Mouse (Mus musculus) embryonic facial prominence, embryonic 10.5 days (tissue): ENCODE measurements around the gene Sh2d6. TPM values are rescaled to one million over a fixed set of nuclear protein-coding genes. Genes with fewer than 3 reads are reported as not detected.
"Not testable (repeated sequence)": the region's sequence is repeated elsewhere in the genome, so short reads cannot be mapped to it uniquely, and the experiment has no call there.

Experiments used
- DNase-seq: peaks from one replicate; pipeline ENCODE4 v3.0.0-alpha.2; 2017; ENCODE audit warnings: low spot score
- H3K27ac ChIP-seq: fragments of 300-500 bp; sonication (generic); replicated peaks from 2 replicates; pipeline ENCODE4 v1.5.1; 2016; ENCODE audit warnings: mild to moderate bottlenecking
- H3K27me3 ChIP-seq: fragments of 300-500 bp; sonication (generic); replicated peaks from 2 replicates; pipeline ENCODE4 v1.6.1; 2016; ENCODE audit warnings: low read depth, mild to moderate bottlenecking; ENCODE audit not compliant: poor library complexity, severe bottlenecking
- H3K36me3 ChIP-seq: fragments of 300-500 bp; sonication (generic); replicated peaks from 2 replicates; pipeline ENCODE4 v1.6.1; 2016; ENCODE audit warnings: mild to moderate bottlenecking, moderate library complexity
- H3K4me1 ChIP-seq: fragments of 300-500 bp; sonication (generic); 2 replicates; pipeline ENCODE4 v1.6.1; 2016
- H3K4me3 ChIP-seq: fragments of 300-500 bp; sonication (generic); 2 replicates; pipeline ENCODE4 v1.5.1; 2016; ENCODE audit warnings: mild to moderate bottlenecking, moderate library complexity
- H3K9me3 ChIP-seq: fragments of 300-500 bp; sonication (generic); 2 replicates; pipeline ENCODE4 v1.6.1; 2016; ENCODE audit warnings: mild to moderate bottlenecking
- WGBS: fragments of 180-500 bp; shearing (Covaris S2); methylation state at CpG from one replicate; pipeline ENCODE4 v1.1.7; 2016; 5-methylcytosine and 5-hydroxymethylcytosine counted together
- polyA plus RNA-seq: library from polyadenylated mRNA; unstranded; fragments of >200 nt; fragmentation: Nextera tagmentation; extraction: Ambion mirVana; gene quantifications from 2 replicates; pipeline ENCODE4 v1.2.1, GENCODE M21; 2016

Gene Sh2d6
- polyA plus RNA-seq, 1 experiment from 2014 or later = 0.19 TPM

DNA sequence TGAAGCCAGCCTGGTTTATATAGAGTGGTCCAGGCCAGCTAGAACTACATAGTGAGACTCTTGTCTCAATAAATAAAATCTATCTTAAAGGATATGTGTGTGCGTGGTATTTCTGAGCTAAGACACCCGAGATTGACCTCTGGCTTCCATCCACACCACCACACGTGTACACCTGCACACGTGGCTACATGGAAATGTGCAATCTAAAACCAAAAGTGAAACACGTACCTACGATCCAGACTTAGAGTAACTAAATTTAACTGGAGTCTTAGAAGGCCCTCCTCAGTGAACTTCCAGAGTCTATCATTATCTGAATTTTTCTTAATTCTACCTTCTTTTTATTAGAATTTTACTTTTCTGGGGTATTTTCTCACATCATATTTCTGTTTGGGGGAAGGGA lies 35.2 kb downstream of the Sh2d6 start:
- Histone ChIP-seq H3K27ac (no peak overlapping the region), H3K9me3 (no peaks in the 10 kb centered on the region), H3K4me1 (0 out of 2 replicates have a peak, but pooled peaks cover 3% of the 10 kb centered on the region), H3K27me3 (no peaks in the 10 kb centered on the region), H3K4me3 (no peak overlapping the region), H3K36me3 (no peaks in the 10 kb centered on the region)
- DNase-seq = no peak
- WGBS = 93% methylated on average over 6 of the region's 6 CpGs

DNA sequence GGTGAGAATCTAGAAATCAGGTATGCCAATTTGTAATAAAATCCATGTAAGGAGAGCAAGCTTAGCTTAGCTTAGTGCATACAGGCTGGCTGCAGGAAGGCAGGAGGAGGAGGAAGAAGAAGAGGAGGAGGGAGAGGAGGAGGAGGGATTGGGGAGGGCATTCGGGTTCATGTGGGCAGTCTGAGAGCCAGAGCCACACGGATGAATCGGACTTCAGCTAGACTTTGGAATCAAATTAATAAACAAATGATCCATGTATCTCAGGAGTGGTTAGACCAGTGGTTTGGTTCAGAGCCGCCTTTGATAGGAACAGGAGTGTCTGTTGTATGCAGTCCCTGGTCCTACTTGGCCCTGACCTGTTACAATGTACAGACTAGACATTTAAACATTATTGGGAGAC lies 36.6 kb downstream of the Sh2d6 start:
- Histone ChIP-seq H3K27ac (no peak overlapping the region), H3K4me3 (no peak overlapping the region), H3K9me3 (no peaks in the 10 kb centered on the region), H3K36me3 (no peaks in the 10 kb centered on the region), H3K4me1 (0 out of 2 replicates have a peak, but pooled peaks cover 3% of the 10 kb centered on the region), H3K27me3 (no peaks in the 10 kb centered on the region)
- no peak for DNase-seq
- 75% methylated on average over 4 of the region's 4 CpGs for WGBS

DNA sequence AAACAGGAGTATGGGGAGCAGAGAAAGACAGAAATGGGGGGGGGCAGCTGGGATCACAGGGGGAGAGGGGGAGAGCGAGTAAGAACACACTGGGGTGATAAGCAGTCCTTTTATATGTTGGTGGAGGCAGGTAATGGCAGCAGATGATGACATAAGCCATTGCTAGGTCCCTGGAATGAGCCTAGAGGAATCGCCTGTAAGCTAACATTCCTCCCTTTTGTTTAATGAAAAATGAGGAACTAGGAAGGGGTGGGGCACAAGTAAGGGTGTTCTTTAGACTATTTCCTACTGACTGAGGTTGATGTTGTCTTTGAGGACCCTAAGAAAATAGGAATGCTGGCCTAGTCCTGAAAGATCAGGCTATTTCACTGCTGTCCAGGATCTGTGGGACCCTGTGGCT lies 39.4 kb downstream of the Sh2d6 start:
- WGBS = 70% methylated on average over 2 of the region's 2 CpGs
- no peak for DNase-seq

GRCm38 (mm10) chr6:72480422-72480702 lies 41.1 kb downstream of the Sh2d6 start:
- no peaks in the 10 kb centered on the region for H3K9me3 ChIP-seq
- H3K4me1 ChIP-seq = no peaks in the 10 kb centered on the region
- no peak overlapping the region for H3K4me3 ChIP-seq
- 86% methylated on average over 2 of the region's 2 CpGs for WGBS
- no peaks in the 10 kb centered on the region for H3K36me3 ChIP-seq
- H3K27me3 ChIP-seq = no peaks in the 10 kb centered on the region
- H3K27ac ChIP-seq = no peak overlapping the region
- no peak for DNase-seq

More for the DNA sequence above, 39.4 kb downstream of the Sh2d6 start:
- Histone ChIP-seq H3K9me3 (no peaks in the 10 kb centered on the region), H3K4me3 (no peak overlapping the region), H3K4me1 (no peaks in the 10 kb centered on the region), H3K27ac (no peak overlapping the region), H3K36me3 (no peaks in the 10 kb centered on the region), H3K27me3 (no peaks in the 10 kb centered on the region)

- no peaks in the 10 kb centered on the region for H3K4me1 ChIP-seq
- H3K4me3 ChIP-seq = no peak overlapping the region
- H3K27me3 ChIP-seq = no peaks in the 10 kb centered on the region
- WGBS = 89% methylated on average over 12 of the region's 12 CpGs
- no peaks in the 10 kb centered on the region for H3K36me3 ChIP-seq
- DNase-seq = no peak
- no peaks in the 10 kb centered on the region for H3K9me3 ChIP-seq
- no peak overlapping the region for H3K27ac ChIP-seq
Observed at GRCm38 (mm10) chr6:72479645-72480421, 41.7 kb downstream of the Sh2d6 start.

- DNase-seq, H3K27ac ChIP-seq, H3K9me3 ChIP-seq, H3K36me3 ChIP-seq, H3K27me3 ChIP-seq, H3K4me3 ChIP-seq, H3K4me1 ChIP-seq: not testable (repeated sequence)
- WGBS = 89% methylated on average over 3 of the region's 3 CpGs
Observed at GRCm38 (mm10) chr6:72478691-72479090, 42.8 kb downstream of the Sh2d6 start.

DNA sequence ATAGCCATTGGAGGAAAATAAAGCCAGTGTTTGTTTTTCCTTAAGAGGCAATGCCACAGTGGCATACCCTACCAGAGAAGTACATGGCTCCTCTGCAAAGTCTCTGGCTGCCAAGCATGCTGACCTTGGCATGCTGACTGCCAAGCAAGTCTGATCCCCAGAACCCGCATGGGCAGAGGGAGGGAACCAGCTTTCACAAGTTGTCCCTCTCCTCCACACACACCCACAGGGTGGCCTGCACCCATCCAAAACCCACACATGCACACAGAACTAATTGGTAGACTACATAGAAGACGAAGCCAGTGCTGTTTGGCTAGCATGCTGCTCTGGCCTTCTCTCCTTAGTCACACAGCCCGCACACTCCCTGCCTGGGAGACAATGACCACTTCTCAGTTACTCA lies 43.9 kb downstream of the Sh2d6 start:
- no peaks in the 10 kb centered on the region for H3K9me3 ChIP-seq
- H3K4me1 ChIP-seq = peaks cover 9% of the 10 kb centered on the region
- H3K4me3 ChIP-seq = no peak overlapping the region
- no peaks in the 10 kb centered on the region for H3K27me3 ChIP-seq
- 81% methylated on average over 3 of the region's 3 CpGs for WGBS
- H3K36me3 ChIP-seq = no peaks in the 10 kb centered on the region
- no peak for DNase-seq
- no peak overlapping the region for H3K27ac ChIP-seq

- Histone ChIP-seq H3K27me3 (no peaks in the 10 kb centered on the region), H3K4me1 (peaks cover 9% of the 10 kb centered on the region), H3K9me3 (no peaks in the 10 kb centered on the region), H3K27ac (no peak overlapping the region), H3K4me3 (no peak overlapping the region), H3K36me3 (no peaks in the 10 kb centered on the region)
- no peak for DNase-seq
- 89% methylated on average over 5 of the region's 5 CpGs for WGBS
Observed at GRCm38 (mm10) chr6:72476836-72477235, 44.7 kb downstream of the Sh2d6 start.

- H3K9me3 ChIP-seq = no peaks in the 10 kb centered on the region
- DNase-seq = no peak
- H3K4me1 ChIP-seq = peaks cover 9% of the 10 kb centered on the region
- WGBS = 86% methylated on average over 4 of the region's 4 CpGs
- no peaks in the 10 kb centered on the region for H3K27me3 ChIP-seq
- no peak overlapping the region for H3K4me3 ChIP-seq
- H3K36me3 ChIP-seq = no peaks in the 10 kb centered on the region
- no peak overlapping the region; the same call in 1 of the 2 replicates for H3K27ac ChIP-seq
Observed at GRCm38 (mm10) chr6:72475221-72475985, 46.1 kb downstream of the Sh2d6 start.

DNA sequence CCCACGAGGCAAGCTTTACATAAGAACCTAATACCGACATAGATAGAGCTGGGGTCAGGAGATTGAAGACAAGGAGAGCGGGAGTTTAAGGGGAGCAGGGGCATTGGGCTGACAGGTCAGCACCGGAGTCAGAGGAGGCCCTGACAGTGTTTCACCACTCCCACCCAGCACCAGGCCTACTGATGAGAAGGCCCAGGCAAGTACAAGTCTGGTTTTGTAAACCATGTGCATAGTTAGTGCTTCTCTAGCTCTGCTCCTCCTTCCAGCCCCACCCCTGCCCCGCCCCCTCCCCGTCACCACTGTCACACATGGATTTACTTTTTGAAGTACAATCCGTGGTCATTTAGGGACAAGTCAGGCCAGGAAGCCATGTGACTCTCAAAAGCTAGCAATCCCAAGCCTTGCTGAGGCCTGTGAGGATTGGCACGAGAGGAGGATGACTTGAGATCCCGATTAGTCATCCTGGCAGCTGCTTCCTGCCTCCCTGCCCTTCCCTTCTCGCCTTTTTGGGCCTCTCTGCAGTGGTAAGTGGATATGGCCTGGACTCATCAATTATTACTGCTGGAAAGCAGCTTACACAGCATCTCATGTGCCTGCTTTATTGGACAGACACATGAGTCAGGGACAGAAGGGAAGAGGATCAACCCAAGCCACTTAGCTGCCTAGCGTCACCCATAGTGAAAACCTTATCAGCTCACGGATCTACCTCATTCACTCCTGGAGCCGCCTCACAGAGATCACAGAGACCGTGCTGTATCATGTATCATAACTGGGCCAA lies 48.1 kb downstream of the Sh2d6 start:
- Histone ChIP-seq H3K27ac (no peak overlapping the region), H3K36me3 (no peaks in the 10 kb centered on the region), H3K27me3 (no peaks in the 10 kb centered on the region), H3K4me1 (peaks cover 9% of the 10 kb centered on the region), H3K4me3 (no peak overlapping the region), H3K9me3 (no peaks in the 10 kb centered on the region)
- 62% methylated on average over 14 of the region's 14 CpGs for WGBS
- no peak for DNase-seq

- WGBS = 87% methylated on average over 4 of the region's 4 CpGs
- H3K27ac ChIP-seq = no peak overlapping the region
Observed at GRCm38 (mm10) chr6:72466171-72466570, 55.3 kb downstream of the Sh2d6 start.

GRCm38 (mm10) chr6:72465361-72466157 lies 55.9 kb downstream of the Sh2d6 start:
- Histone ChIP-seq H3K27ac (no peak overlapping the region), H3K27me3 (no peaks in the 10 kb centered on the region), H3K9me3 (no peaks in the 10 kb centered on the region), H3K36me3 (no peaks in the 10 kb centered on the region), H3K4me3 (no peak overlapping the region), H3K4me1 (peaks cover 4% of the 10 kb centered on the region; the same call in 1 of the 2 replicates)
- 76% methylated on average over 8 of the region's 8 CpGs for WGBS
- no peak for DNase-seq

More at GRCm38 (mm10) chr6:72466171-72466570, 55.3 kb downstream of the Sh2d6 start:
- no peak overlapping the region for H3K4me3 ChIP-seq
- H3K36me3 ChIP-seq = no peaks in the 10 kb centered on the region
- 0 out of 2 replicates have a peak, but pooled peaks cover 3% of the 10 kb centered on the region for H3K4me1 ChIP-seq
- no peaks in the 10 kb centered on the region for H3K9me3 ChIP-seq
- no peaks in the 10 kb centered on the region for H3K27me3 ChIP-seq
- no peak for DNase-seq
